Mouse (Mus musculus) liver, adult 2 months (tissue): ENCODE measurements around the gene Hic1.

ENCODE experiments used
- CTCF ChIP-seq: fragments of 200-500 bp; IDR thresholded peaks from 2 replicates; pipeline ENCODE4 v1.5.1; 2011; ENCODE audit warnings: low read depth, low read length, control low read depth
- POLR2A ChIP-seq: fragments of 200-500 bp; IDR thresholded peaks from 2 replicates; pipeline ENCODE4 v1.6.1; 2011; ENCODE audit warnings: low read length, control low read depth; ENCODE audit not compliant: insufficient read depth; ENCODE audit errors: extremely low read depth

DNA sequence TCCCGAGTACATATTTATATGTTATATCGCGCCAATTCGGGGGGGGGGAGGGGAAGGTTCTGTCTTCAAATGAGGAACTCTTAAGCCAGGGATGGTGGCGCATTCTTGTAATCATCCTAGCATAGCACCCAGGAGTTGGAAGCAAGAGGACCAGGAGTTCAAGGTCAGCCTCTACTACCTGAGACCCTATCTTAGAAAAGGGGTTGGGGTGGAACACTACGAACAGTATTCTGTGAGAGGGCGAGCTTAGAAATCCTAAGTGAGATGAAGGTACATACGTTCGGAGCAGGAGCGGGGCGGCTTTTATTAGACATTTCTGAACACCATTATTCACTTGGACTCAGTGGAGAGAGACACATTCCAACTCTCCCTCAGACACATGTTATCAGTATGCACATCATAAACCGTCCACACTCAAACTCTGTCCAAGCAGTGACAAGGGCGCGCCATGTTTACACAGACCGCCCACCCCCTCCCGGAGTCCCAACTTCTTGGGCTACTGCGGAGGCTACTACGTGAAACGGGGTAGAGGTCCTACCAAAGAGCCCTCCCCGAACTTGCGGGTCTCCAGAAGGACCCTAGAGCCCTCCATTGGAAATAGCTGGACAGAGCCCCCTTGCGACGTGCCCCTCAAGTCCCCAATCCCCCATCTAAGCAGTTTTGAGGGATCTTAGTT lies at the start of gene Hic1:
- no peak for TF ChIP-seq CTCF
- no peak for TF ChIP-seq POLR2A
